Mouse (Mus musculus): Measurements from ENCODE around the gene Cdh23.

The Cdh23 gene

DNA sequence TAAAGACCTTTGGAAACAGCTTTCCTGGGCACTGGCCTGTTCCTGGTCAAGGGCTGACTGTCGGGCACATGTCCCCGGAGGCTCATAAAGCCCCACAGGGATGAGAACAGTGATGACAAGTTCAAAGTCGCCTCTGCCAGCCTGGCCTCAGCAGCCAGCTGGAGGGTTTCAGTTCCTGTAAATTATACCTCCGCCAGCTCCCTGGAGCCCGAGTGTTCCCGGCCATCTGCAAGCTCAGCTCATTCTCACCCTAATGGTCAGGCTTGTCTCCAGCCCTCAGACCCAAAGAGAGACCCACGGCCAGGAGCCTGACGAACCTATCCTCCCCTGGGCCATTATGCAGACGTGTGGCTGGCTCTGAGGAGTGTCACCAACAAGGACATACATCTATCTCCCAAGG is 57.0 kb downstream of the Cdh23 start:
- no peak for DNase-seq (ENCODE audit: extremely low spot score, low spot score)

DNA sequence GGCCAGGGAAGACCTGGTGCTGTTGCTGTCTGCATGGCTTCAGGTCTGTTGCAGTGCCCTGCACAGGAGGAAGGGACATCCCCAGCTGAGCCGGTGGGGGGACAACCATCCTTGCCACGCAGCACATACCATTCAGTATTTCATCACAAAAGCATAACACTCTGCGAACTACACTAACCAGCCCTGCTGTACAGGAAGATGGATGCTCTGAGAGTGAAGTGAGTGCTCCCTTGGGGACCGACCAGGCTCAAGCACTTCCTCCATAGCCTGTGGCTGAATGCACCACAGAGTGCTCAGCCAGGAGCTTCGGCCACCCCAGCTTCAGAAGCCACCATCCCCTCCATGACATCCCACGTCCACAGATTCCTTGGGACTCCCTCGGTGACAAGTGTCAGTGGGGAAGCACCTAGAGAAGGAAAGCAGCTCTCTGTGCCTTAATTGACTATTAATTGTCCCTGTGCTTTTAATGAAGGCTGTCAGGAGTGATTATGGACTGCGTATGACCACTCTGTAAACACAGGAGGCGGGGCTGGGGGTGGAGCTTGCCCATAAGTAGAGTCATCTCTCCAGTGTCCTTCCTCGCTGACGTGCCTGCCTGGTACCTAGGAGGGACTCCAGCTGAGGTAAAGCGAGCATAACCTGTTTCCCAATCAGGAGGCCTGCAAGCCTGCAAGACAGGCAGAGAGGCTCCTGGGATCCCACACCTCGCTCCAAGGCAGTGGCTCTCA is 60.6 kb downstream of the Cdh23 start:
- DNase-seq (ENCODE audit: extremely low spot score, low spot score), result no peak

DNA sequence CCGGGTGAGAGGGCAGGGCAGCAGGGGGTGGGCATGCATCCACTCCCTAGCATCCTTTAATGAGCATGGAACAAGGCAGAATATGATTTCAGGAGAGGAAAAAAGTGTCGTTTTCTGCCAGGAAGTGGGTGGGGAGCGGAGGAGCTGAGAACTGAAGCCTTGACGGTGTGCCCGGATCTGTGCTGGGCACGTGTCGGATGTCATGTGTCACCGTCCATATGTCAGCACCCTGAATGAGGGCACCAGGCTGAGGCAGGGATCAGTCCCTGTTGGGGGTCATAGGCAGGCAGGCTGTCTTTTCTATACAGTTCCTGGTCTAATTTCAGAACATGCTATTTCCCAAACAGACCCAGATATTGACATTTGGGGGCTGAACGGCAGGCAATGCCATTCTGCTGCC is 61.9 kb downstream of the Cdh23 start:
- DNase-seq (ENCODE audit: extremely low spot score, low spot score), result no peak

DNA sequence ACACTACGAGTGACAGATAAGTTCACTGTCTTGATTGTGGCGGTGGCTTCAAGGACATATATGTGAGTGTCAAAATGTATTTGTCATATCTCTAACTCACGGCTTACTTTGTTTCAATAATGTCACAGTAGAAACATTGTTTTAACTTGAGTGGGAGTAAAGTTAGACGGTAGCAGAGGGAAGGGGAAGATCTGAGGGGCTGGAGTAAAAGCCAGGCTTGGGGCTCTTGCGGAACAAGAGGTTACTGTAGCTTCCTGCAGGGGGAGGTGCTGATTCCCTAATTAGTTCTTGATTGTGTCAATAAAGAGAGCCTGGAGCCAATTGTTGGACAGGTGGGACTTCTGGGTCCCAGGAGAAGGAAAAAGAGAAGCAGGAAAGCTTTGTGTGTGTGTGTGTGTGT is 70.2 kb downstream of the Cdh23 start:
- no peak for DNase-seq (ENCODE audit: extremely low spot score, low spot score)

DNA sequence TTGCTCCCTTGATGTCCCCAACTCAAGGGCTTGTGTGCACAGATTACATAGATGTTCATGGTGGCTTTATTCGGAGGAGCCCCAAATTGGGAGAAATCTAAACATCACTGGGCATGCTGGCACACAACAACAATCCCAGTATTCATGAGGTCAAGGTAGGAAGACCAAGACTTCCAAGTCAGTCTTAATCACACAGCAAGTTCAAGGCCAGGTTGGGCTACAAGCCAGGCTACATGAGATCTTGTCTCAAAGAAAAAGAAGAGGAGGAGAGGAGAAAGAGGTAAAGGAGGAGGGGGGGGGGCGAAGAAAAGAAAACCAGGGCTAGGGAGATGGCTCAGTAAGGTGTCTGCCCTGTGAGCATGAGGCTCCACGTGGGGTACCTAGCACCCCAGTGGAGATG is 70.8 kb downstream of the Cdh23 start:
- DNase-seq (ENCODE audit: extremely low spot score, low spot score), result no peak

DNA sequence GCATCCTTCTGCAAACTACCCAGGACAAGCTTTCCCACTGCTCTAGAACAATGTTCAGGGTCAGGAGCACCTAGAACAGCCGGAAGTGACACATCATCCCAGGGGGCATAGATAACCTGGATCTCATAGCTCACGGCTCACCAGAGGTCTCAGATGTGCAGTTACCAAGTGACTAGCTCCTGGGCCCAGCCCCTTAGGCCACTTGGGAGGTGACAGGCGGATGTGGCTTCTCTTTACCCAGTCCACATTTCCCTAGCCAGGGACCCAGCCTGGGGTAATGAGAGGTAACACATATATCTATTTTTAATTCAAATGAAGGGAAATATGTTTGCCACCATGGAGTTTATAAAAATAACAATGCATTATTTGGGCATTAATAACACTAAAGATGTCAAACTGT is 71.3 kb downstream of the Cdh23 start:
- no peak for DNase-seq (ENCODE audit: extremely low spot score, low spot score)

DNA sequence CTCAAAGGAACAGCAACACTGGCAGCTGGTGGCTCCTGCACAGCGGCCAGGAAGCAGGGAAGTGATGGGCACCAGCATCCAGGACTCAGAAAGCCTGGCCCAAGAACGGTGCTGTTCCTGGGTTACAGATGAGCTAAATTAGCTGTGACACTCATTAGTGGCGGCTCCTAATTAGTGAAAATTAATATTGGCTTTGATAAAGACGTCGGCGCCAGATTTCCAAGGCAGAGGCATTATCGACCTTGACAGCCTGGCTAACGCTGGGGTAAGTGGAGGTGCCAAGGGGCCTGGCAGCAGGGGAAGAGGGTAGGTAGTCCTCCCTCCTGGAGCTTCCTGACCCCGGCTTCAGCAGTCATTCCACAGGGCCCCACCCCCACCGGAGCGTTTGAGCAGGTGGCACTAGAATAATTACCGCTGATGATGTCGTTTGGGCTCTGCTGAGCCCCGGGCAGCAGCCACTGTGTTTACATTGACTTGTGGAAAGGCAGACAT is 72.0 kb downstream of the Cdh23 start:
- no peak for DNase-seq (ENCODE audit: extremely low spot score, low spot score)

DNA sequence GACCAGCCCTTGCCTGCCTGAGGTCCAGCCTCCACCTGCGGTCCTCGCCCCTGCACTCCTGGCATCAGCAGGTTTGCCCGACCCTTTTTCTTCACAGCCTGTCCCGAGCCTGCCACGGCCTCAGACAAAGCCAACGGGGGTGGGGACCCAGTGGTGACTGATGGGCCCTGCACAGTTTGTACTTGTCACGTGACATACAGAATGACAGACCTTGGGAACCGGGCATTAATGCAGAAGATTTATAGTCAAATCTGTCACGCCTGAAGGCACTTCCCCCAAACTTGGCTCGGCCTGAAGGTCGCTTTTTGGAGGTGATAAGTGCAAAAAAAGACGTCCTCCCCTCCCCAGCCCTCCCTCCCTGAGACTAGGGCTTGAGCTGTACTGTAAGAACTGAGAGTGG is 73.5 kb downstream of the Cdh23 start:
- peak; percentile 22 for DNase-seq (ENCODE audit: extremely low spot score, low spot score)

DNA sequence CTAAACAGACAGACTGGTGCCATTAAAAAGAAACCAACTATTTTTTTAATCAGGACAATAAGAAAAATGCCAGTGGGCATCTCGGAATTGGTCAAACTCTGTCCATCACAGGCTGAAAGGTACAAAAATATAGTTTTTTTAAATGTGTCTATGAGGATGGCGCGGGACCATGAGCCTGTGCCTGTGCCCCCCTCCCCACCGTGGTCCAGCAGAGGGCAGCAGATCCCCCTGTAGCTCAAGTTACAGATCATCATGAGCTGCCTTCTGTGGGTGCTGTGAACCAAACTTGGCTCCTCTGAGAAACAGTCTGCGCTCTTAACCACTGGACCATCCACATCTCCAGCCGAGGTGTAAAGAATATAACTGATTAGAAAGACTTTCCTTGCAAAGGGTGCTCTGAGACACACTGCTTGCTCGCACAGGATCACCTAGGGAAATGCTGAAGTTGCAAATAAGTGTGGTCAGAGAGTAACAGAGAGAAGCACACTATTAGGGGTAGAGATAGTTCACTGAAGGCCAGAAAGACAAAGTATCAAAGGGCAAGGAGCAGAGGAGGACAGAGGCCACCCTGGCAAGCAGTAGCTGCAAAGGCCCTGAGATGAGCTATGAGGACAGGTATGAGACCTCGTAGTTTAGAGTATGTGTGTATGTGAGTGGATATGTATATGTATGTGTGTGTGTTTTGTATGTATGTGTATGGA is 74.7 kb downstream of the Cdh23 start:
- no peak for DNase-seq (ENCODE audit: extremely low spot score, low spot score)

DNA sequence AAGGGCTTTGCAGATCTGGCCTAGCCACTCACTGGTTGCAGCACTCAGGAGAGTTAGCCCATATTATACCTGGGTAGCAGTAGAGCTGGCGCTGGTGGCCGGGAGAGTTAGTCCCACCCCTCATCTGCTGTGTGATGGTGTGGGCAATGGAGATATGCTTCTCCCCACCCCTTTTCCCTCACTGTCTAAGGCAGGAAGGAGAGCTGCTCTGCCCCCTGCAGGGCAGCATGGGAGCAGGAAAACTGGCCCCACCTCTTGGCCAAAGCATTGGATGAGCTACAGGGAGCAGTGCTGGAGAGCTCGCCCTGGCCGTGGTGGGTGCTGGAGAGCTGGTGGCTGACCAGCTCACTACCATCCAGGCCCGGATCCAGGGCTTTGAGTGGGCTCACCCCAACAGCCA is 80.4 kb downstream of the Cdh23 start:
- DNase-seq (ENCODE audit: extremely low spot score, low spot score), result no peak

DNA sequence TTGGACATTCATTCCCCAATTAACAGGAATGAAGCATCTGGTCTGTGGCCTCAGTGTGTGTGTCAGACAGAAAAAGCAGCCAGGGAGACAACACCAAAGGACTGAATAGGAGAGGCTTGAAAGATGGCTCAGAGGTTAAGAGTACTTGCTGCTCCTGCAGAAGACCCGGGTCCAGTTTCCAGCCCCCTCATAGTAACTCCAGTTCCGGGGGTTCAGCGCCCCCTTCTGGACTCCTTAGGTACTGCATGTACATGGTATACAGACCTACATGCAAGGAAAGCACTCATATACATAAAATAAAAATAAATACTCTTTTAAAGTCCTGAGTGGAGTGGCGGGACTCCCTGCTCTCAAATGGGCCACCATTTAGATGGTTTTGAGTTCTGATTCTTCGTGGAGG is 83.4 kb downstream of the Cdh23 start:
- no peak for DNase-seq (ENCODE audit: extremely low spot score, low spot score)

DNA sequence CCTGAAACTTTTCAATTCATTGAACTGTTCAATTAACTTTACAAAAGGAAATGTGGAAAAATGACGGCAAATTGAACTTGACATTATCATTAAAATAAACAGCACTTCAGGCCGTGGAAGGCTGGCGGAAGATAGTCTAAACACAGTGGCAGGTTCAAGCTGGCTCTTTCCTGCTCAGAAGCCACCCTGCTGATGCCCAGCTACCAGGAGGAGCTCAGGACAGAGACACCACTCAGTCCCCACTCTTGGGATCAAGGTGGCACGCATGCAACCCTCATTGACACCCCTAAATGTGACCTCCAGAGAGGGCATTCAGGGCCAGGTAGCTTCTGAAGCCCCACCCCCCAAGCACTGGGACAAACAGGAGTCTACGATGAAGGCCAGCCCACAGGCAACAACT is 89.1 kb downstream of the Cdh23 start:
- no peak for DNase-seq (ENCODE audit: extremely low spot score, low spot score)

DNA sequence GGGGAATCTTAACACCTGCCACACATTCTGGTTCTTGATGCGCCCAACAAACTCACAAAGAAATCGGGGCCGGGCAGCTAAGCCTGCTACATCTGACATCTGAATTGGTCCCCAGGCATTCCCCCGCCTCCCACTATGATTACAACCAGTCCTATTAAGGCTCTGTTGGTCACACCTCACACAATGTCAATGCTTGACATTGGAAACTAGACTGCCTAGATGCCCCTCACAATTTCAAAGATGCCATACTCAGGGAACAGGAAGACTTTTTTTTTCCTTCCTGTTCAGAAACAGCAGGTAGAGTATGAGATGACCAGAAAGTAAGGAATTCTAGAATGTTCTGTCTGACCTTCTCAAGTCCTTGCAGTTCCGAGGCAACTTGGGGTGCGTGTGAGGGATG is 89.6 kb downstream of the Cdh23 start:
- DNase-seq (ENCODE audit: extremely low spot score, low spot score), result no peak

DNA sequence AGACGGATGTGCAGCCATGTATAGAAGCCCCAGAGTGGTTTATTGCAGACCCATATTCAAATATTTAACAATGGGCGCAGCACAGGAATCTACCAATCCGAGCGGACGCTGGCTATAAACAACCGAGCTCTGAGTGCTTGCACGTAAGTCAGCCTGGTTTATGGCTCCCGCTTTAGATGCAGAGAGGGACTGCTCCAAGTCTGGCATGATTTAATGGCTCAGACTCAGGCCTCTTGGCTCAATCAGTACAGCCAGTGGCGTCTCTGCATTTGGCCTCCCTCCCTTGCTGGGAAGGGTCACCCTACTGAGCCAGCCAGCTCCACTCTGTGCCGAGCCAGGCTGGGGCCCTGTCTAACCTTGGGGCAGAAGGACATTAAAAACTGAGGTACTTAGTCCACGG is 94.1 kb downstream of the Cdh23 start:
- no peak for DNase-seq (ENCODE audit: extremely low spot score, low spot score)

DNA sequence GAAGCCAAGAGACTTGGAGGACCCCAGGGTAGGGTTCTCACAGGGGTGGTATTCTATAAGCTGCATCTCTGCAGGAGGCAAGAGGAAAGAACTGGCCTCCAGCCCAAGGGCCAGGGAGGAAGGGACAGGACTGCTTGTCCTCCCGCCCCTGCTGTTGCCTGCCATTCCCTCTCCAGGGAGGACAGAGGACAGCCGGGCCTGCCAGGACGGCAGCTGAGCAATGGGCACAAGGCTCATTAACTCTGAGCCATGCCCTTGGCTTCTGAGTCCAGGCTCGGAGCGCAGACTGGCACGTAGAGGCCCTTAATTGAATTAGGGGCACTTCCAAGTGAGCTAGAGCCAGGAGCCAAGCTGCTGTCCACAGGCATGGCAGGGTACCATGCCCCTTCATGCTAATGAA is 101.1 kb downstream of the Cdh23 start:
- no peak for DNase-seq (ENCODE audit: extremely low spot score, low spot score)

DNA sequence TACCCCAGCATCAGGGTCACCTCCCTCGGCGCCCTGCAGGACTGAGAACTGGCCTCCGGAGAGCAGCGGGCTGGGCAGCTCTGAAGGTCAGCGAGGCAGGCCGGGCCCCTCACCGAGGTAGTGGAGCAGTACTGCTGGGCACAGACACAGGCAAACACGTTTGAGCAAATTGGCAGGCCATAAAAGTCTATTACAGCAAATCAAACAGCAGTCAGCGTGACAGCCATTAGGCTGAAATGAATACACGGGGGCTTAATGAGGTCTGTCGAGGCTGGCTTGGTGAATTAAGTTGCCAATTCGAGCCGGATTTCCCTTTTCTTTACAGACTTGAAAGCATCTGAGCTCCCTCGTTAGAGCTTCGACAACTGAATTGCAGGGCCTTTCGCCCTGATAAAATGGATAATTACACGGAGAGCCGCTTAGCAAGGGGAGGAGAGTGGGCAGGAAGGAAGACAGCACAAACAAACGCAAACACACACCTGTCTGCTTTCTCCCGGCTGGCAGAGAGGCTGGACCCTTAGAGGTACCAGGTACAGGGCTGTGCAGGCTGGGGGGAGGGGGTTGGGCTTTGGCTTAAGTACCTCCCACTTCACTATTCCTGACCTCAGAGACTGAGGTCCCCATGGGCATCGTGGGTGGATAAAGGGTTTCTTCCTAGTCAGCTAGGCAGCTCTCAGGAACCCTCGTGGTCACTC is 103.3 kb downstream of the Cdh23 start:
- DNase-seq (ENCODE audit: extremely low spot score, low spot score), result no peak

DNA sequence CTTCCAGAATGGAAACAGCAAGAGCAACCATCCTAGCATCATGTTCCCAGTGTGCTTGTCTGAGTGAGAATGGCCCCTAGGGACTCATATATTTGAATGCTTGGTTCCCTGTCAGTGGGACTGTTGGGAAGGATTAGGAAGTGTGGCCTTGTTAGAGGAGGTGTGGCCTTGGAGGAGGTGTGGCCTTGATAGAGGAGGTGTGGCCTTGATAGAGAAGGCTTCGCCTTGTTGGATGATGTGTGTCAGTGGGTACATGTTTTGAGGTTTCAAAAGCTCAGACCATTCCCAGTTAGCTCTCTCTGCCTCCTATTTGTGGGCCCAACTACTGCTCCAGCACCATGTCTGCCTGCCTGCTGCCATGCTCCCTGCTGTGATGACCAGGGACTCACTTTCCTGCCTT is 105.0 kb downstream of the Cdh23 start:
- no peak for DNase-seq (ENCODE audit: extremely low spot score, low spot score)

DNA sequence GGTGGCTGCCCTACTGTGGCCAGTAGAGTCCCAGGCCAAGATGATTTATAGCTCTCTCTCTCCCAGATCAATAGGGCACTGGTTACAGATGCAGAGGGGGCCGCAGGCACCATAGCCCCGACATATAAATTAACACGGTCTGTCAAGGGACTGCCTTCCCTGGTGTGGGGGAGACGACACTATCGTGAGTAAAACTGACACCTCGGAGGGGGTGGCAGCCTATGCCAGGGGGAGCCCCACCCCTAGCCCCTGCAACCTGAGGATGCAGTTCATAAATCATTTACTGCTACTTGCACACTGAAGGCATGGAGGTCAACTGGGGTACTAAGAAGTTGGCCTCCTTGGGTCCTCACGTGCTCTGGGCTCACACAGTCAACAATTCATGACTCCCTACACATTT is 106.0 kb downstream of the Cdh23 start:
- DNase-seq (ENCODE audit: extremely low spot score, low spot score), result no peak

DNA sequence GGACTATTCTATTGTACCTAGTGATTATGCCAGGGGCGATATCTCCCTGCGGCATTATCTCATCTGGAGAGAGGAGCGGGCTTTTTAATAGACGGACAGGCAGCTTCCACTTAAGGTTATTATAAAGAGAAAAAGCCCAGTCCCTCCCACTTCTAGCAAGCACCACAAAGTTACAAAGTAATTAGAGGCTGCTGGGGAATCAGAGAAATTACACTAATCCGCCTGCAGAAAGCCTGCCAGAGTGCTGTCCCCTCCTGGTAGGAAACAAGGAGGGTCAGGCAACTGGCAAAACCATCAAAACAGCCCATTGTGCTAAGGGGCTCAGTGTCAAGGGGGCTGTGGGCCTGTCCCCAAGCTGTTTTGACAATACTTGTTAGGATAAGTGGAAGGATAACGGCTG is 110.6 kb downstream of the Cdh23 start:
- no peak for DNase-seq (ENCODE audit: extremely low spot score, low spot score)

DNA sequence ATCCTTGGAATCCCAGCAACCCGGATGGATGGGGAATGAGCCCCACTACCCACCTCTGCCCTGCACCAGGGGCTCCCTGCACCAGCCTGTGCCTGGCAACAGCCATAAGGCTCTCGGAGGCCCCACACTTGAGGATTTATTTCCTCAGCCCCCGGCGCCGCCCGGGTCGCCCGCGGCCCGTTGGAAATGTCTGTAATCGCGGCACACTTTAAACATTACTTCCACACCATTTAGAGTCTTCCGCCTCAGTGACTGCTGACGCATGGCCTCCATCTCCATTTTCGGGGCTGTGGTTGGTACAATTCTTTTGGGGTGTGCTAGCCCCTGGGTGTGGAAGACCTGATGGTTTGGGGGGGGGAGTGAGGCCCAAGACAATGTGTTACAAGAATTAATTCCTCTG is 113.3 kb downstream of the Cdh23 start:
- peak; percentile 30 for DNase-seq (ENCODE audit: extremely low spot score, low spot score)

DNA sequence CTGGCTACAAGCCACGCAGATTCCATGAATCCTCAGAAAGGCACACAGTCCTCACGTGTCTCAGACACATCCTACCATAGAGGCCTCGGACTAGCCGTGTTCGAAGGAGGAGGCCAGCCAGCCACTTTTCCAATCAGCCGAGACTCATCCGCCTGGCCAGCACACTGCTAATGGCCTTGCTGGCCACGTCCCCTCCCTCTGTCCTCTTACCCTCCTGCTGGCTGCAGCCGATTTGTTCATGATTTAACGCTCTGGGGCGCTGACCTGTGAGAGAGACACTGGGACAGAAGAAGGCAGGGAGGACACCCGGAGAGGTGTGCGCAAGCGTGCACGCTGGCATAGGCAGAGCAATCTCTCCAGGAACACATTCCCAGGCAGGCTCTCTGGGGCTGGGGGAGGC is 115.6 kb downstream of the Cdh23 start:
- DNase-seq (ENCODE audit: extremely low spot score, low spot score), result no peak

DNA sequence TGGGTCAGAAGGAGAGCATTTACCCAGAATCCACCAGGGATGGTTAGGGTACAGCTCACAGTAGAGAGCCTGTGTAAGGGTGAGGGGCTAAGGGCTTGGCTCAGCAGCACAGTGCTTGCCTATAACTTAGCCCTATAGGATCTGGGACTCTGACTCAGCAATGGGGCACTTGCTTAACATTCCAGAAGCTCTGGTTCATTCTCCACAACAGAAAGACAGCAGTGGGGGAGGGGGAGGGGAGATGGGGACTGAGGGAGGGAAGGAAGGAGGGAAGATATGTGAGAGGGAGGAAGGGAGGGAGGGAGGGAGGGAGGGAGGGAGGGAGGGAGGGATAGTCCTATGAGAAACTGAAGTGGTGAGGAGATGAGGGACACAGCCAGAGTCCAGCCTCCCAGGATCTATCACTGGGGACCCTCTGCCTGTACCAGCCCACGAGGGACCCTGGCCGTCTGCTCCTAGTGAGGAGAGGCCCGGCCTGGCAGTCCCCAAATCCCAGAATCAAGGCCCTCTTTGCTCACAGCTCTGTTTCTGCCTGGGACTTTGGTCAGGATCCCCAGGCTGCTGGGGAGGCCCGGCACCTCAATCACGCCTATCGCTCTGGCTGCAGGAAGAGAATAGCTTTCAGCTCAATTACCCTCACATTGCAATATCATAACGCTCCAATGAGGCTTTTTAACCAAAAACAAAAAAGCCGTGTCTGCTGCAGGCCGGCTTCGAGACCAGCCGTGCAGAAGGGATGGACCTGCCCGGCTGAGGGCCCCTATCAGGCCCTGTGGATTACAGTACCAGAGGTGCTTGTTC is 117.4 kb downstream of the Cdh23 start:
- DNase-seq (ENCODE audit: extremely low spot score, low spot score), result no peak

Measured in neural tube, embryonic 10.5 days (tissue).